8 mouse cellular contexts compared by ENCODE assay signal in the genomic region with DNA sequence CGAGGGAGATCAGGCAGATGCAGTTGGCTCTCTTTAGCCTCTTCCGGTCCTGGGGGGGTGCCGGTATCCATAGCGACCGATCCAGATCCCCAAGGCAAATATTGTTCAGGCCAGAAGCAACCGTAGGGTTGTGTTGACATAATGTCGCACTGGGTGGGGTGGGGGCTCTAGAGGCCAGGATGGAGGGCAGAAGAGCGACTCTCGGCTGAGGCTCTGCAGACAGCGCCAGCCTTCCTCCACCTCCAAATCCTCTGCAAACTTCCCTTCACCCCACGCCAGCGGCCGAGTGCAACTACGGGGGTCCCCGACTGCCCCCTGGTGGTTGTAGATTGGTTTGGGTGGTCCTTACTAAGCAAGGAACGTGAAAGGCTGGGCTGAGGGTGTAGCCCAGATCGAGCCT. TPM values are rescaled to one million over a fixed set of nuclear protein-coding genes. Genes with fewer than 3 reads are reported as not detected.
DNase-seq lines count a peak whose midpoint lies in the region; ATAC-seq and TF ChIP-seq lines count a peak whose summit lies in the region.

No protein-coding gene starts in this region.

- peaks cover 2% of the 10 kb centered on the region; the same call in 1 of the 2 replicates for H3K4me1 ChIP-seq in bone marrow, adult 2 months (ENCODE audit: control insufficient read depth, insufficient read depth, low read length)
- peaks cover 38% of the 10 kb centered on the region for H3K4me1 ChIP-seq in forebrain, embryonic 10.5 days
- peaks cover 61% of the 10 kb centered on the region for H3K4me1 ChIP-seq in heart, embryonic 13.5 days
- H3K4me1 ChIP-seq in kidney, postnatal 0 days (replicated peaks; ENCODE audit: insufficient read depth, low read length): peaks cover 9% of the 10 kb centered on the region
- H3K4me1 ChIP-seq in liver, embryonic 13.5 days (replicated peaks): peaks cover 23% of the 10 kb centered on the region
- H3K4me1 ChIP-seq in stomach, embryonic 16.5 days (ENCODE audit: control insufficient read depth, insufficient read depth, low read length): peaks cover 13% of the 10 kb centered on the region; the same call in 1 of the 2 replicates

- 5% methylated on average over 17 of the region's 17 CpGs for WGBS in bone marrow, adult 2 months
- 4% methylated on average over 17 of the region's 17 CpGs for WGBS in forebrain, embryonic 10.5 days
- 3% methylated on average over 17 of the region's 17 CpGs for WGBS in heart, embryonic 13.5 days
- 2% methylated on average over 17 of the region's 17 CpGs for WGBS in kidney, postnatal 0 days
- 3% methylated on average over 17 of the region's 17 CpGs for WGBS in liver, embryonic 13.5 days (ENCODE audit: insufficient replicate concordance)
- WGBS in stomach, embryonic 16.5 days: 4% methylated on average over 17 of the region's 17 CpGs

- no peak overlapping the region for H3K27ac ChIP-seq in bone marrow, adult 2 months (ENCODE audit: control insufficient read depth, insufficient read depth, low read depth, low read length, poor library complexity)
- peak overlapping the region; percentile 74; the same call in 1 of the 2 replicates for H3K27ac ChIP-seq in forebrain, embryonic 10.5 days
- peak overlapping the region; percentile 96 for H3K27ac ChIP-seq in heart, embryonic 13.5 days (replicated peaks)
- no peak overlapping the region for H3K27ac ChIP-seq in kidney, postnatal 0 days
- no peak overlapping the region for H3K27ac ChIP-seq in liver, embryonic 13.5 days
- H3K27ac ChIP-seq in stomach, embryonic 16.5 days (ENCODE audit: low read length): no peak overlapping the region

- no peaks in the 10 kb centered on the region for H3K36me3 ChIP-seq in forebrain, embryonic 10.5 days (replicated peaks)
- no peaks in the 10 kb centered on the region for H3K36me3 ChIP-seq in heart, embryonic 13.5 days
- H3K36me3 ChIP-seq in kidney, postnatal 0 days (ENCODE audit: insufficient read depth, low read length): no peaks in the 10 kb centered on the region
- H3K36me3 ChIP-seq in liver, embryonic 13.5 days: no peaks in the 10 kb centered on the region
- H3K36me3 ChIP-seq in stomach, embryonic 16.5 days (ENCODE audit: control insufficient read depth, insufficient read depth, low read length): no peaks in the 10 kb centered on the region

- no peak overlapping the region for H3K4me3 ChIP-seq in bone marrow, adult 2 months (replicated peaks; ENCODE audit: control insufficient read depth, low read depth, low read length)
- H3K4me3 ChIP-seq in forebrain, embryonic 10.5 days: peak overlapping the region; percentile 51
- H3K4me3 ChIP-seq in heart, embryonic 13.5 days: peak overlapping the region; percentile 35
- H3K4me3 ChIP-seq in kidney, postnatal 0 days (replicated peaks; ENCODE audit: low read depth, low read length): no peak overlapping the region; the same call in 1 of the 2 replicates
- peak overlapping the region; percentile 7; the same call in 1 of the 2 replicates for H3K4me3 ChIP-seq in liver, embryonic 13.5 days (replicated peaks)
- peak overlapping the region; percentile 22 for H3K4me3 ChIP-seq in stomach, embryonic 16.5 days (replicated peaks; ENCODE audit: low read length)

- no peaks in the 10 kb centered on the region for H3K9me3 ChIP-seq in forebrain, embryonic 10.5 days
- no peaks in the 10 kb centered on the region for H3K9me3 ChIP-seq in heart, embryonic 13.5 days
- H3K9me3 ChIP-seq in kidney, postnatal 0 days (replicated peaks; ENCODE audit: low read length): no peaks in the 10 kb centered on the region
- H3K9me3 ChIP-seq in liver, embryonic 13.5 days (replicated peaks): no peaks in the 10 kb centered on the region
- H3K9me3 ChIP-seq in stomach, embryonic 16.5 days (replicated peaks; ENCODE audit: control insufficient read depth, low read length): no peaks in the 10 kb centered on the region

- TF ChIP-seq CTCF in bone marrow, adult 2 months (IDR thresholded peaks at IDR 0.05; ENCODE audit: control insufficient read depth, insufficient read depth, low read length): peak; percentile 65
- peak; percentile 94 for TF ChIP-seq CTCF in kidney, postnatal 0 days (IDR thresholded peaks at IDR 0.05; ENCODE audit: low read depth)

- peaks cover 60% of the 10 kb centered on the region for H3K27me3 ChIP-seq in forebrain, embryonic 10.5 days (ENCODE audit: poor library complexity, severe bottlenecking)
- peaks cover 36% of the 10 kb centered on the region for H3K27me3 ChIP-seq in heart, embryonic 13.5 days (replicated peaks)
- H3K27me3 ChIP-seq in kidney, postnatal 0 days (ENCODE audit: insufficient read depth, low read length): peaks cover 25% of the 10 kb centered on the region
- peaks cover 82% of the 10 kb centered on the region for H3K27me3 ChIP-seq in liver, embryonic 13.5 days
- H3K27me3 ChIP-seq in stomach, embryonic 16.5 days (ENCODE audit: control insufficient read depth, insufficient read depth, low read length): peaks cover 26% of the 10 kb centered on the region

- TF ChIP-seq POLR2A in bone marrow, adult 2 months (IDR thresholded peaks at IDR 0.05; ENCODE audit: borderline replicate concordance, control insufficient read depth, low read depth, low read length): no peak

- H3K9ac ChIP-seq in heart, embryonic 13.5 days: peak overlapping the region; percentile 60; the same call in 1 of the 2 replicates
- no peak overlapping the region for H3K9ac ChIP-seq in kidney, postnatal 0 days (ENCODE audit: low read depth, low read length)
- H3K9ac ChIP-seq in liver, embryonic 13.5 days: no peak overlapping the region; the same call in 1 of the 2 replicates
- H3K9ac ChIP-seq in stomach, embryonic 16.5 days (ENCODE audit: low read length): no peak overlapping the region; the same call in 1 of the 2 replicates

- DNase-seq in B cell, adult 2 months: peak; percentile 86 to 89
- peak; percentile 84 for DNase-seq in forebrain, embryonic 10.5 days (ENCODE audit: extremely low spot score, low spot score)
- DNase-seq in kidney, postnatal 0 days (ENCODE audit: low spot score): peak; percentile 93
- peak; percentile 59 for DNase-seq in liver, embryonic 13.5 days
- DNase-seq in natural killer cell, adult 2 months (ENCODE audit: low spot score in 2 of 2): peak; percentile 53 to 75

- peak overlapping the region; percentile 64 for H3K4me2 ChIP-seq in heart, embryonic 13.5 days
- H3K4me2 ChIP-seq in kidney, postnatal 0 days (ENCODE audit: low read length): peak overlapping the region; percentile 42
- H3K4me2 ChIP-seq in liver, embryonic 13.5 days: peak overlapping the region; percentile 38
- peak overlapping the region; percentile 44 for H3K4me2 ChIP-seq in stomach, embryonic 16.5 days (ENCODE audit: low read depth, low read length)

- ATAC-seq in heart, embryonic 13.5 days (ENCODE audit: extremely low read depth, insufficient number of reproducible peaks, low FRiP score, low TSS enrichment): no peak
- ATAC-seq in kidney, postnatal 0 days (replicated peaks; ENCODE audit: low FRiP score, low read depth): peak; percentile 66
- ATAC-seq in liver, embryonic 13.5 days (ENCODE audit: low read depth): peak; percentile 34; the same call in 1 of the 2 replicates
- peak; percentile 53; the same call in 1 of the 2 replicates for ATAC-seq in stomach, embryonic 16.5 days (ENCODE audit: insufficient read depth, low FRiP score)

RNA-seq across cellular contexts. Expression of a gene that starts 3.3 kb away (rescaled TPM):
- 14.2 and 33.1 TPM in 2 replicates for polyA plus RNA-seq in bone marrow, adult 2 months (2011; ENCODE audit: insufficient read depth, insufficient read length, low replicate concordance, missing spikeins)
- 5.3 and 6.4 TPM in 2 replicates for polyA plus RNA-seq in forebrain, embryonic 10.5 days (2016; fragmentation: Nextera tagmentation; extraction: Ambion mirVana)
- 15.8 and 20.6 TPM in 2 replicates for polyA plus RNA-seq in heart, embryonic 13.5 days (2015; fragmentation: Nextera tagmentation; extraction: Ambion mirVana)
- 10.6 and 13.1 TPM in 2 replicates for polyA plus RNA-seq in kidney, postnatal 0 days (2015; fragmentation: Nextera tagmentation; extraction: Ambion mirVana)
- 3.6 and 4.4 TPM in 2 replicates for polyA plus RNA-seq in liver, embryonic 13.5 days (2015; fragmentation: Nextera tagmentation; extraction: Ambion mirVana)
- polyA plus RNA-seq in stomach, embryonic 16.5 days (2015; fragmentation: Nextera tagmentation; extraction: Ambion mirVana): 10.9 and 11.4 TPM in 2 replicates

RNA-seq across cellular contexts. Expression of a gene that starts 6.9 kb away (rescaled TPM):
- polyA plus RNA-seq in bone marrow, adult 2 months (2011; ENCODE audit: insufficient read depth, insufficient read length, low replicate concordance, missing spikeins): 0.62 and 0.79 TPM in 2 replicates
- polyA plus RNA-seq in forebrain, embryonic 10.5 days (2016; fragmentation: Nextera tagmentation; extraction: Ambion mirVana): 0.22 and 0.25 TPM in 2 replicates
- polyA plus RNA-seq in heart, embryonic 13.5 days (2015; fragmentation: Nextera tagmentation; extraction: Ambion mirVana): 9.9 and 14.6 TPM in 2 replicates
- 0.08 and 0.09 TPM in 2 replicates for polyA plus RNA-seq in kidney, postnatal 0 days (2015; fragmentation: Nextera tagmentation; extraction: Ambion mirVana)
- 0.17 and 0.28 TPM in 2 replicates for polyA plus RNA-seq in liver, embryonic 13.5 days (2015; fragmentation: Nextera tagmentation; extraction: Ambion mirVana)
- 1.6 and 2.4 TPM in 2 replicates for polyA plus RNA-seq in stomach, embryonic 16.5 days (2015; fragmentation: Nextera tagmentation; extraction: Ambion mirVana)

RNA-seq across cellular contexts. Expression of a gene that starts 23.4 kb away (rescaled TPM):
- polyA plus RNA-seq in bone marrow, adult 2 months (2011; ENCODE audit: insufficient read depth, insufficient read length, low replicate concordance, missing spikeins): 56.3 and 58.6 TPM in 2 replicates
- polyA plus RNA-seq in forebrain, embryonic 10.5 days (2016; fragmentation: Nextera tagmentation; extraction: Ambion mirVana): 183 and 193 TPM in 2 replicates
- 107 and 113 TPM in 2 replicates for polyA plus RNA-seq in heart, embryonic 13.5 days (2015; fragmentation: Nextera tagmentation; extraction: Ambion mirVana)
- polyA plus RNA-seq in kidney, postnatal 0 days (2015; fragmentation: Nextera tagmentation; extraction: Ambion mirVana): 119 and 127 TPM in 2 replicates
- 85.9 and 89.4 TPM in 2 replicates for polyA plus RNA-seq in liver, embryonic 13.5 days (2015; fragmentation: Nextera tagmentation; extraction: Ambion mirVana)
- polyA plus RNA-seq in stomach, embryonic 16.5 days (2015; fragmentation: Nextera tagmentation; extraction: Ambion mirVana): 123 and 136 TPM in 2 replicates

RNA-seq across cellular contexts. Expression of a gene that starts 23.8 kb away (rescaled TPM):
- 3.6 and 6.8 TPM in 2 replicates for polyA plus RNA-seq in bone marrow, adult 2 months (2011; ENCODE audit: insufficient read depth, insufficient read length, low replicate concordance, missing spikeins)
- polyA plus RNA-seq in forebrain, embryonic 10.5 days (2016; fragmentation: Nextera tagmentation; extraction: Ambion mirVana): 14.7 and 16.0 TPM in 2 replicates
- polyA plus RNA-seq in heart, embryonic 13.5 days (2015; fragmentation: Nextera tagmentation; extraction: Ambion mirVana): 9.5 and 9.7 TPM in 2 replicates
- 13.3 and 15.4 TPM in 2 replicates for polyA plus RNA-seq in kidney, postnatal 0 days (2015; fragmentation: Nextera tagmentation; extraction: Ambion mirVana)
- 4.0 and 4.3 TPM in 2 replicates for polyA plus RNA-seq in liver, embryonic 13.5 days (2015; fragmentation: Nextera tagmentation; extraction: Ambion mirVana)
- 14.1 and 14.8 TPM in 2 replicates for polyA plus RNA-seq in stomach, embryonic 16.5 days (2015; fragmentation: Nextera tagmentation; extraction: Ambion mirVana)

RNA-seq across cellular contexts. Expression of a gene that starts 39.5 kb away (rescaled TPM):
- 0.34 and 0.70 TPM in 2 replicates for polyA plus RNA-seq in bone marrow, adult 2 months (2011; ENCODE audit: insufficient read depth, insufficient read length, low replicate concordance, missing spikeins)
- 1.6 and 2.0 TPM in 2 replicates for polyA plus RNA-seq in forebrain, embryonic 10.5 days (2016; fragmentation: Nextera tagmentation; extraction: Ambion mirVana)
- polyA plus RNA-seq in heart, embryonic 13.5 days (2015; fragmentation: Nextera tagmentation; extraction: Ambion mirVana): 1.7 and 1.8 TPM in 2 replicates
- 5.1 and 5.2 TPM in 2 replicates for polyA plus RNA-seq in kidney, postnatal 0 days (2015; fragmentation: Nextera tagmentation; extraction: Ambion mirVana)
- 0.31 and 0.48 TPM in 2 replicates for polyA plus RNA-seq in liver, embryonic 13.5 days (2015; fragmentation: Nextera tagmentation; extraction: Ambion mirVana)
- 1.4 and 1.7 TPM in 2 replicates for polyA plus RNA-seq in stomach, embryonic 16.5 days (2015; fragmentation: Nextera tagmentation; extraction: Ambion mirVana)

Comparison
In these comparisons a context has a peak if more than half of its experiments do, and no peak if none do; other contexts are left out.
1. H3K27ac ChIP-seq: peak in forebrain, embryonic 10.5 days (single experiment) and heart, embryonic 13.5 days (single experiment); none in bone marrow, adult 2 months (single experiment), kidney, postnatal 0 days (single experiment), liver, embryonic 13.5 days (single experiment) and stomach, embryonic 16.5 days (single experiment).
2. H3K4me3 ChIP-seq: peak in forebrain, embryonic 10.5 days (single experiment), heart, embryonic 13.5 days (single experiment), liver, embryonic 13.5 days (single experiment) and stomach, embryonic 16.5 days (single experiment); none in bone marrow, adult 2 months (single experiment) and kidney, postnatal 0 days (single experiment).
3. Peak in every context shown above with its lines, with median percentiles within 50 percentile points of each other: DNase-seq and H3K4me2 ChIP-seq.